In genomic region chr6:126034728-126035127, GRCm38 (mm10) we compare ENCODE assay signal across 9 mouse cellular contexts.
A peak's percentile ranks its signal among the peaks of the same experiment; 100 is the strongest.
DNase-seq lines count a peak whose midpoint lies in the region; ATAC-seq lines count a peak whose summit lies in the region.
"Had no signal": no experiment of that assay in that cellular context is flagged by ENCODE, and none has a peak within 500 bp of the region (broad histone marks: within the 10 kb centered on the region; RNA-seq: fewer than 3 reads in every experiment).

No protein-coding gene starts in this region.

- ATAC-seq in heart, embryonic 11.5 days (replicated peaks; ENCODE audit: insufficient number of reproducible peaks, low FRiP score, low TSS enrichment) = no peak
- ATAC-seq in lung, embryonic 16.5 days (ENCODE audit: low read depth) = peak; percentile 82

- no peaks in the 10 kb centered on the region for H3K9me3 ChIP-seq in heart, embryonic 11.5 days (replicated peaks; ENCODE audit: control insufficient read depth, low read length)
- H3K9me3 ChIP-seq in lung, embryonic 16.5 days (ENCODE audit: control insufficient read depth, low read length) = no peaks in the 10 kb centered on the region

- no peak overlapping the region for H3K9ac ChIP-seq in heart, embryonic 11.5 days (ENCODE audit: low read depth, low read length)
- H3K9ac ChIP-seq in lung, embryonic 16.5 days (ENCODE audit: low read length) = no peak overlapping the region

- 46% methylated on average over 7 of the region's 7 CpGs for WGBS in heart, embryonic 11.5 days (ENCODE audit: insufficient replicate concordance)
- 48% methylated on average over 7 of the region's 7 CpGs for WGBS in lung, embryonic 16.5 days

- H3K4me2 ChIP-seq in heart, embryonic 11.5 days = no peak overlapping the region
- 0 out of 2 replicates have a peak overlapping the region, but pooled peaks have one; percentile 9 for H3K4me2 ChIP-seq in lung, embryonic 16.5 days (ENCODE audit: low read depth, low read length)

- H3K27me3 ChIP-seq in heart, embryonic 11.5 days (ENCODE audit: control insufficient read depth, insufficient read depth, low read length) = no peaks in the 10 kb centered on the region
- no peaks in the 10 kb centered on the region for H3K27me3 ChIP-seq in lung, embryonic 16.5 days (ENCODE audit: control insufficient read depth, insufficient read depth, low read depth, low read length)

- H3K4me1 ChIP-seq in heart, embryonic 11.5 days (ENCODE audit: control insufficient read depth, insufficient read depth, low read length) = peaks cover 9% of the 10 kb centered on the region
- H3K4me1 ChIP-seq in lung, embryonic 16.5 days (replicated peaks; ENCODE audit: control insufficient read depth, insufficient read depth, low read length) = no peaks in the 10 kb centered on the region; the same call in 1 of the 2 replicates

- intact Hi-C loops in heart, postnatal 36 days (cut with DNase I) = no loop called here

- peak; percentile 95 for DNase-seq in heart, adult 11 months
- peak; percentile 2 for DNase-seq in brain, embryonic 18.5 days (ENCODE audit: low read depth, low spot score)
- DNase-seq in heart, postnatal 36 days = peak; percentile 62 to 63
- no peak for DNase-seq in adrenal gland, postnatal 36 days
- DNase-seq in left cerebral cortex, adult 9 months (ENCODE audit: low spot score in 2 of 2) = no peak
- no peak for DNase-seq in urinary bladder, postnatal 14 days (ENCODE audit: low spot score)
- DNase-seq: cerebellum, adult 9-11 months had no signal

- H3K4me3 ChIP-seq in heart, embryonic 11.5 days (ENCODE audit: low read depth, low read length) = no peak overlapping the region
- H3K4me3 ChIP-seq in lung, embryonic 16.5 days (ENCODE audit: low read length) = no peak overlapping the region

- no peaks in the 10 kb centered on the region for H3K36me3 ChIP-seq in heart, embryonic 11.5 days (ENCODE audit: control insufficient read depth, insufficient read depth, low read length)
- no peaks in the 10 kb centered on the region for H3K36me3 ChIP-seq in lung, embryonic 16.5 days (ENCODE audit: control insufficient read depth, insufficient read depth, low read length)

- H3K27ac ChIP-seq in heart, embryonic 11.5 days (ENCODE audit: low read depth, low read length) = no peak overlapping the region
- H3K27ac ChIP-seq in lung, embryonic 16.5 days (ENCODE audit: low read length) = no peak overlapping the region

Comparison
In these comparisons a context has a peak if more than half of its experiments do, and no peak if none do; other contexts are left out.
1. DNase-seq: peak in heart, adult 11 months (single experiment), brain, embryonic 18.5 days (single experiment) and heart, postnatal 36 days (2 of 2); none in adrenal gland, postnatal 36 days (0 of 2), left cerebral cortex, adult 9 months (0 of 2) and urinary bladder, postnatal 14 days (single experiment).